Comparison of ENCODE assay signal across 12 mouse cellular contexts in genomic region chr3:68587567-68588245, GRCm38 (mm10).
DNase-seq lines count a peak whose midpoint lies in the region; ATAC-seq lines count a peak whose summit lies in the region.
"Had no signal": no experiment of that assay in that cellular context is flagged by ENCODE, and none has a peak within 500 bp of the region (broad histone marks: within the 10 kb centered on the region; RNA-seq: fewer than 3 reads in every experiment).

No protein-coding gene starts in this region.

- peak overlapping the region; percentile 73 for H3K27ac ChIP-seq in heart, embryonic 13.5 days (replicated peaks)
- peak overlapping the region; percentile 82 for H3K27ac ChIP-seq in embryonic facial prominence, embryonic 10.5 days (replicated peaks)
- peak overlapping the region; percentile 68 for H3K27ac ChIP-seq in forebrain, embryonic 15.5 days (replicated peaks)
- peak overlapping the region; percentile 84 for H3K27ac ChIP-seq in midbrain, embryonic 12.5 days (replicated peaks)

- ATAC-seq in heart, embryonic 13.5 days (ENCODE audit: extremely low read depth, insufficient number of reproducible peaks, low FRiP score, low TSS enrichment): no peak
- ATAC-seq in forebrain, embryonic 15.5 days (replicated peaks): 0 out of 2 replicates have a peak, but pooled peaks have one; percentile 41
- ATAC-seq in midbrain, embryonic 12.5 days (ENCODE audit: low FRiP score, low read depth): peak; percentile 73
- ATAC-seq in activated CD4-positive, CD25-positive, alpha-beta regulatory T cell, adult 4 months: no peak
- ATAC-seq: CD4-positive, CD25-positive, alpha-beta regulatory T cell, adult 4 months; lung, postnatal 0 days had no signal

- H3K9me3 ChIP-seq in heart, embryonic 13.5 days: no peaks in the 10 kb centered on the region
- no peaks in the 10 kb centered on the region for H3K9me3 ChIP-seq in embryonic facial prominence, embryonic 10.5 days
- H3K9me3 ChIP-seq in forebrain, embryonic 15.5 days: no peaks in the 10 kb centered on the region
- no peaks in the 10 kb centered on the region for H3K9me3 ChIP-seq in midbrain, embryonic 12.5 days

- peaks cover 92% of the 10 kb centered on the region for H3K4me1 ChIP-seq in heart, embryonic 13.5 days
- peaks cover 86% of the 10 kb centered on the region for H3K4me1 ChIP-seq in embryonic facial prominence, embryonic 10.5 days
- peaks cover 58% of the 10 kb centered on the region for H3K4me1 ChIP-seq in forebrain, embryonic 15.5 days
- H3K4me1 ChIP-seq in midbrain, embryonic 12.5 days: peaks cover 60% of the 10 kb centered on the region

- H3K4me3 ChIP-seq in heart, embryonic 13.5 days: no peak overlapping the region
- H3K4me3 ChIP-seq in embryonic facial prominence, embryonic 10.5 days: no peak overlapping the region
- H3K4me3 ChIP-seq in forebrain, embryonic 15.5 days: no peak overlapping the region
- H3K4me3 ChIP-seq in midbrain, embryonic 12.5 days: no peak overlapping the region

- no peak overlapping the region for H3K4me2 ChIP-seq in heart, embryonic 13.5 days
- H3K4me2 ChIP-seq in forebrain, embryonic 15.5 days (replicated peaks): no peak overlapping the region
- no peak overlapping the region for H3K4me2 ChIP-seq in midbrain, embryonic 12.5 days (replicated peaks)

- DNase-seq in heart, postnatal 10 days: no peak
- no peak for DNase-seq in embryonic facial prominence, embryonic 10.5 days (ENCODE audit: low spot score)
- DNase-seq in urinary bladder, postnatal 25 days (ENCODE audit: low spot score): no peak
- DNase-seq in spleen, adult 18-20 months: no peak
- DNase-seq: kidney, postnatal 10 days; thymus, adult 2 months had no signal

- H3K36me3 ChIP-seq in heart, embryonic 13.5 days: no peaks in the 10 kb centered on the region
- no peaks in the 10 kb centered on the region for H3K36me3 ChIP-seq in embryonic facial prominence, embryonic 10.5 days (replicated peaks)
- no peaks in the 10 kb centered on the region for H3K36me3 ChIP-seq in forebrain, embryonic 15.5 days
- H3K36me3 ChIP-seq in midbrain, embryonic 12.5 days: no peaks in the 10 kb centered on the region

- 0 out of 2 replicates have a peak overlapping the region, but pooled peaks have one; percentile 7 for H3K9ac ChIP-seq in heart, embryonic 13.5 days
- no peak overlapping the region for H3K9ac ChIP-seq in forebrain, embryonic 15.5 days (replicated peaks)
- no peak overlapping the region for H3K9ac ChIP-seq in midbrain, embryonic 12.5 days (replicated peaks)

- WGBS in heart, embryonic 13.5 days: 56% methylated on average over 10 of the region's 10 CpGs
- 51% methylated on average over 10 of the region's 10 CpGs for WGBS in embryonic facial prominence, embryonic 10.5 days
- 28% methylated on average over 10 of the region's 10 CpGs for WGBS in forebrain, embryonic 15.5 days
- 25% methylated on average over 10 of the region's 10 CpGs for WGBS in midbrain, embryonic 12.5 days

- no peaks in the 10 kb centered on the region for H3K27me3 ChIP-seq in heart, embryonic 13.5 days (replicated peaks)
- H3K27me3 ChIP-seq in embryonic facial prominence, embryonic 10.5 days (replicated peaks; ENCODE audit: low read depth, poor library complexity, severe bottlenecking): no peaks in the 10 kb centered on the region
- H3K27me3 ChIP-seq in forebrain, embryonic 15.5 days: no peaks in the 10 kb centered on the region
- H3K27me3 ChIP-seq in midbrain, embryonic 12.5 days: no peaks in the 10 kb centered on the region

- intact Hi-C loops in heart, postnatal 10 days (cut with DNase I): no loop called here

Comparison
In these comparisons a context has a peak if more than half of its experiments do, and no peak if none do; other contexts are left out.
1. ATAC-seq: peak in forebrain, embryonic 15.5 days (single experiment) and midbrain, embryonic 12.5 days (single experiment); none in heart, embryonic 13.5 days (single experiment) and activated CD4-positive, CD25-positive, alpha-beta regulatory T cell, adult 4 months (single experiment).
2. Peak in every context shown above with its lines, with median percentiles within 50 percentile points of each other: H3K27ac ChIP-seq.